Mouse (Mus musculus) midbrain, embryonic 10.5 days (tissue): ENCODE measurements around the gene Rps9. TPM values are rescaled to one million over a fixed set of nuclear protein-coding genes. Genes with fewer than 3 reads are reported as not detected.
"Not testable (repeated sequence)": the region's sequence is repeated elsewhere in the genome, so short reads cannot be mapped to it uniquely, and the experiment has no call there.

Source experiments
- DNase-seq: peaks from one replicate; pipeline ENCODE4 v3.0.0-alpha.2; 2017; ENCODE audit warnings: low spot score
- H3K27ac ChIP-seq: fragments of 300-500 bp; sonication (generic); replicated peaks from 2 replicates; pipeline ENCODE4 v1.5.1; 2016; ENCODE audit warnings: mild to moderate bottlenecking
- H3K27me3 ChIP-seq: fragments of 300-500 bp; sonication (generic); 2 replicates; pipeline ENCODE4 v1.6.1; 2016; ENCODE audit warnings: low read depth, mild to moderate bottlenecking; ENCODE audit not compliant: poor library complexity, severe bottlenecking
- H3K36me3 ChIP-seq: fragments of 300-500 bp; sonication (generic); 2 replicates; pipeline ENCODE4 v1.6.1; 2016; ENCODE audit warnings: mild to moderate bottlenecking, moderate library complexity
- H3K4me1 ChIP-seq: fragments of 300-500 bp; sonication (generic); 2 replicates; pipeline ENCODE4 v1.6.1; 2016
- H3K4me3 ChIP-seq: fragments of 300-500 bp; sonication (generic); 2 replicates; pipeline ENCODE4 v1.5.1; 2016; ENCODE audit warnings: mild to moderate bottlenecking, moderate library complexity
- H3K9me3 ChIP-seq: fragments of 300-500 bp; sonication (generic); replicated peaks from 2 replicates; pipeline ENCODE4 v1.6.1; 2016; ENCODE audit warnings: mild to moderate bottlenecking
- WGBS: fragments of 180-500 bp; shearing (Covaris S2); methylation state at CpG from one replicate; pipeline ENCODE4 v1.1.7; 2016; 5-methylcytosine and 5-hydroxymethylcytosine counted together
- polyA plus RNA-seq: library from polyadenylated mRNA; unstranded; fragments of >200 nt; fragmentation: Nextera tagmentation; extraction: Ambion mirVana; gene quantifications from 2 replicates; pipeline ENCODE4 v1.2.1, GENCODE M21; 2016

Rps9 gene
- polyA plus RNA-seq, 1 experiment from 2014 or later = 1,339 TPM

GRCm38 (mm10) chr7:3684698-3685097, 19.1 kb upstream of the Rps9 start:
- Histone ChIP-seq H3K27me3 (no peaks in the 10 kb centered on the region), H3K4me1 (peaks cover 25% of the 10 kb centered on the region), H3K9me3 (peaks cover 3% of the 10 kb centered on the region; the same call in 1 of the 2 replicates), H3K4me3 (0 out of 2 replicates have a peak overlapping the region, but pooled peaks have one; percentile 0), H3K27ac (peak overlapping the region; percentile 78), H3K36me3 (peaks cover 45% of the 10 kb centered on the region)
- 82% methylated on average over 8 of the region's 8 CpGs for WGBS
- no peak for DNase-seq

GRCm38 (mm10) chr7:3685400-3686187, 18.2 kb upstream of the Rps9 start:
- peak overlapping the region; percentile 78 for H3K27ac ChIP-seq
- WGBS = 82% methylated on average over 31 of the region's 31 CpGs
- H3K4me1 ChIP-seq = peaks cover 25% of the 10 kb centered on the region
- peaks cover 45% of the 10 kb centered on the region for H3K36me3 ChIP-seq
- DNase-seq = no peak
- no peaks in the 10 kb centered on the region for H3K27me3 ChIP-seq
- peak overlapping the region; percentile 8; the same call in 1 of the 2 replicates for H3K4me3 ChIP-seq
- H3K9me3 ChIP-seq = peaks cover 3% of the 10 kb centered on the region; the same call in 1 of the 2 replicates

GRCm38 (mm10) chr7:3691919-3692318, 11.9 kb upstream of the Rps9 start:
- H3K9me3 ChIP-seq = no peaks in the 10 kb centered on the region
- H3K36me3 ChIP-seq = peaks cover 39% of the 10 kb centered on the region
- peaks cover 25% of the 10 kb centered on the region for H3K4me1 ChIP-seq
- H3K27me3 ChIP-seq = no peaks in the 10 kb centered on the region
- H3K4me3 ChIP-seq = peak overlapping the region; percentile 83
- DNase-seq = no peak
- peak overlapping the region; percentile 92 for H3K27ac ChIP-seq
- 44% methylated on average over 3 of the region's 3 CpGs for WGBS

- no peak for DNase-seq
- Histone ChIP-seq H3K27ac (peak within 1 kb of the TSS; percentile 92), H3K36me3 (peaks cover 39% of the 10 kb centered on the region), H3K9me3 (no peaks in the 10 kb centered on the region), H3K4me1 (peaks cover 25% of the 10 kb centered on the region), H3K27me3 (no peaks in the 10 kb centered on the region), H3K4me3 (peak within 1 kb of the TSS; percentile 83)
- 0% methylated on average over 49 of the region's 49 CpGs for WGBS
Observed at GRCm38 (mm10) chr7:3692382-3692986, 11.3 kb upstream of the Rps9 start, which contains the start of gene Tsen34. TSS of gene Tsen34 (plus strand) at chr7:3692863.

GRCm38 (mm10) chr7:3692987-3693808, 10.6 kb upstream of the Rps9 start, which contains the start of gene Mboat7:
TSS of gene Mboat7 (minus strand) at chr7:3693523.
- under 1% methylated on average over 55 of the region's 55 CpGs for WGBS
- peaks cover 25% of the 10 kb centered on the region for H3K4me1 ChIP-seq

GRCm38 (mm10) chr7:3693809-3694075, 10.1 kb upstream of the Rps9 start:
- DNase-seq = no peak
- 0% methylated on average over 18 of the region's 18 CpGs for WGBS
- peaks cover 25% of the 10 kb centered on the region for H3K4me1 ChIP-seq
- peak overlapping the region; percentile 92 for H3K27ac ChIP-seq
- H3K9me3 ChIP-seq = no peaks in the 10 kb centered on the region
- H3K4me3 ChIP-seq = peak overlapping the region; percentile 83
- H3K36me3 ChIP-seq = peaks cover 43% of the 10 kb centered on the region
- H3K27me3 ChIP-seq = no peaks in the 10 kb centered on the region

More at GRCm38 (mm10) chr7:3692987-3693808, 10.6 kb upstream of the Rps9 start, which contains the start of gene Mboat7:
- Histone ChIP-seq H3K4me3 (peak within 1 kb of the TSS; percentile 83), H3K9me3 (no peaks in the 10 kb centered on the region), H3K27ac (peak within 1 kb of the TSS; percentile 92), H3K36me3 (peaks cover 41% of the 10 kb centered on the region), H3K27me3 (no peaks in the 10 kb centered on the region)
- peak; percentile 95 for DNase-seq

GRCm38 (mm10) chr7:3694076-3694948, 9.5 kb upstream of the Rps9 start:
- peak overlapping the region; percentile 92 for H3K27ac ChIP-seq
- H3K4me1 ChIP-seq = peaks cover 25% of the 10 kb centered on the region
- no peaks in the 10 kb centered on the region for H3K27me3 ChIP-seq
- no peaks in the 10 kb centered on the region for H3K9me3 ChIP-seq
- DNase-seq = peak; percentile 77
- peaks cover 48% of the 10 kb centered on the region for H3K36me3 ChIP-seq
- H3K4me3 ChIP-seq = peak overlapping the region; percentile 83
- under 1% methylated on average over 48 of the region's 55 CpGs for WGBS

- DNase-seq, H3K9me3 ChIP-seq, H3K27me3 ChIP-seq: not testable (repeated sequence)
- 15% methylated on average over 9 of the region's 9 CpGs for WGBS
- peak overlapping the region; percentile 83 for H3K4me3 ChIP-seq
- peaks cover 25% of the 10 kb centered on the region for H3K4me1 ChIP-seq
- peaks cover 54% of the 10 kb centered on the region for H3K36me3 ChIP-seq
- peak overlapping the region; percentile 92 for H3K27ac ChIP-seq
Observed at GRCm38 (mm10) chr7:3694949-3695305, 8.9 kb upstream of the Rps9 start.

GRCm38 (mm10) chr7:3698471-3698870, 5.3 kb upstream of the Rps9 start:
- DNase-seq = no peak
- Histone ChIP-seq H3K4me1 (peaks cover 19% of the 10 kb centered on the region), H3K27me3 (no peaks in the 10 kb centered on the region), H3K36me3 (peaks cover 62% of the 10 kb centered on the region), H3K27ac (no peak overlapping the region), H3K4me3 (no peak overlapping the region), H3K9me3 (no peaks in the 10 kb centered on the region)
- WGBS = 94% methylated on average over 6 of the region's 6 CpGs

- no peak for DNase-seq
- peak overlapping the region; percentile 88 for H3K4me3 ChIP-seq
- WGBS = 22% methylated on average over 6 of the region's 6 CpGs
- peaks cover 74% of the 10 kb centered on the region for H3K36me3 ChIP-seq
- no peaks in the 10 kb centered on the region for H3K27me3 ChIP-seq
- peaks cover 28% of the 10 kb centered on the region for H3K4me1 ChIP-seq
- H3K9me3 ChIP-seq = no peaks in the 10 kb centered on the region
- H3K27ac ChIP-seq = peak overlapping the region; percentile 96
Observed at GRCm38 (mm10) chr7:3703148-3703878, 480 bp upstream of the Rps9 start.

GRCm38 (mm10) chr7:3704475-3704874, 682 bp downstream of the Rps9 start:
- no peak for DNase-seq
- Histone ChIP-seq H3K9me3 (no peaks in the 10 kb centered on the region), H3K4me3 (peak overlapping the region; percentile 88), H3K27me3 (no peaks in the 10 kb centered on the region), H3K27ac (peak overlapping the region; percentile 96), H3K4me1 (peaks cover 28% of the 10 kb centered on the region), H3K36me3 (peaks cover 64% of the 10 kb centered on the region)
- WGBS = under 1% methylated on average over 20 of the region's 20 CpGs
